Mouse (Mus musculus): Measurements from ENCODE around the gene AC140267.1. TPM values are rescaled to one million over a fixed set of nuclear protein-coding genes. Genes with fewer than 3 reads are reported as not detected.

The AC140267.1 gene
- polyA plus RNA-seq (2012; rRNA removed): not detected in 2 replicates

DNA sequence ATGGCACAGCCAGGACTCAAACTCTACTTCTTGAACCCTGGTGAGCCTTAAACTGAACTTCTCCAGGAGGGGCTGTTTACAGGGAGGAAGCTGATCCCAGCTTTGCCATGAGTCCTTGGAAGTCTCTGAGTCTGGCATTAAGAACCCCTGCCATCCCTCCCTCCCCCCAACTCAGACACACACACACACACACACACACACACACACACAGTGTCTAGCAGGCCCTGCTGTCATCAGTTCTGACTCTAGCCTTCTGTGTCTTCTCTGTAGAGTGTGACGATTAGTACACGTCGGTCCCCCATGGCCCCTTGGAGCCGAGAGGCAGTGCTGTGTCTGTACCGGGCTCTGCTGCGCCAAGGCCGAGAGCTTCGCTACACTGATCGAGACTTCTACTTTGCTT is at the start of gene AC140267.1:
Gene AC140267.1 (plus strand): TSS at position 301 of the 400 bp plus-strand sequence.

DNA sequence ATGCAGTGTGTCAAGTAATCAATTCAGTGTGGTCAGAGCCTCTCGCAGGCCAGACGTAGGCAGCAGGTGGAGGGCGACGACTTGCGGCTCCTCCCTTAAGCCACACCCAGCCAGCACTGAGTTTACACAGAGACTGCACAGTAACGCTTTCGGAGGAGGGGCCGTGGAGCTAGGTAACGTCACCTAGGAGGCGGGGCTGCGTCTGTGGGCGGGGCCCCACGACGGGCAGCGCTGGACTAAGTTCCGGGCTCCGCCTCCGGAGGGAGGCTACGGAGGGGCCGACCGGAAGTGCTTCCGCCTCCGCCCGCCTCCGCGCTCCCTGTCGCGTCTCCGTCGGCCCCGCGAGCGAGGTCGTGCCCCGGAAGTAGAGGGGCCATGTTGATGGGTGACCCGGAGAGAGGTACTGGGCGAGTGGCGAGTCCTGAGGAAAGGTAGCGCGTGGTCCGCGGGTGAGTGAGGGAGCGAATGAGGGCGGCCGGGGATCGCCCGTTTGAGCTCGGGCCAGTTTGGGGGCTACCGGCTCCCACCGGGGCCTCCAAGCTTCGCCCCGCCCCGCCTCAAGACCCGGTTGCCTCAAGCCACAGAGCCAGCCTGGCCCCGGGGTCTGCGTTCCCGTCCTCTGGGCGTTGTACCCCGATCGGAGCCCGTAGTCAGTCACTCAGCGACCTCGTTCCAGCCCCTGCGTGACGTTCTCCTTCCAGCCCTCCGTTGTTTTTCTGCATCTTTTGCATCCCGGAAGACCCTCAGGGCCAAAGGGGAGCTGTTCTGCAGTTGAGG is 1.7 kb upstream of the AC140267.1 start, which contains the start of gene Mief1:
Gene Mief1 (plus strand): TSS at position 286 of the 777 bp plus-strand sequence.

DNA sequence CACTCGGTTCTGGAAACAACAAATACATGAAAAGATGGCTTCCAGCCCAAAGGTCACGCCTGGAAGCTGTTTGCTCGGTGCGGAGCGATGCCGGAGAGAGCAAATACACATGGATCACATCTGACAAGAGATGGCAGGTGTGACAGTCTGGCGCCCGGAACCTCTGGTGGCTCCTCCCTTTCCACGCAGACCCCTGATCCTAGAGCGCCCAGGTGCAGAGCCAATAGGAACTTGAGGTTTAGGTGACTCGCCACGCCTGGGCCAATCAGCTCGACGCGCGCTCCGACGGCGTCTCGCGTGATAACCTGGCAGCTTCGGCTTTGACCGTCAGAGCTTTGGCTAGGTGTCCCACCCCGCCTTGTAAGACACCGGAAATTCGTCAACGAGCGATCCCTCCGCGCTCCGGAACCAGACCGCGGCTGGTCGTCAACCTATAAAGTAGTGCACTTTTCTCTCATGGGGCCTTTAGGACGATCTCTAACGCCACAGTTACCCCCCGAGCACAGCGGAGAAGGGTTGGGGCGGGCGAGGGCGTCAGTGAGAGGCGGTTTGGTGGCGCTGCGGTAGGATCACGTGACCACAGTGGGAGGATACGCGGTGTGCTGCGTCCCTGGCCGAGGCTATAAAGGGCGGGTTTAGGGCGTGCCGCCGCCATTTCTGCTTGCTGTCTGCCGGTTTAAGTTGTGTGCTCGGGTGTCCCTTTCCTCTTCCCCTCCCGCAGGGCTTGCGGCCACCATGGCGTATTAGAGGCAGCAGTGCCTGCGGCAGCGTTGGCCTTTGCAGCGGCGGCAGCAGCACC is 19.4 kb downstream of the AC140267.1 start, which contains the start of gene Atf4:
Gene Atf4 (plus strand): TSS at position 338 of the 799 bp plus-strand sequence.

DNA sequence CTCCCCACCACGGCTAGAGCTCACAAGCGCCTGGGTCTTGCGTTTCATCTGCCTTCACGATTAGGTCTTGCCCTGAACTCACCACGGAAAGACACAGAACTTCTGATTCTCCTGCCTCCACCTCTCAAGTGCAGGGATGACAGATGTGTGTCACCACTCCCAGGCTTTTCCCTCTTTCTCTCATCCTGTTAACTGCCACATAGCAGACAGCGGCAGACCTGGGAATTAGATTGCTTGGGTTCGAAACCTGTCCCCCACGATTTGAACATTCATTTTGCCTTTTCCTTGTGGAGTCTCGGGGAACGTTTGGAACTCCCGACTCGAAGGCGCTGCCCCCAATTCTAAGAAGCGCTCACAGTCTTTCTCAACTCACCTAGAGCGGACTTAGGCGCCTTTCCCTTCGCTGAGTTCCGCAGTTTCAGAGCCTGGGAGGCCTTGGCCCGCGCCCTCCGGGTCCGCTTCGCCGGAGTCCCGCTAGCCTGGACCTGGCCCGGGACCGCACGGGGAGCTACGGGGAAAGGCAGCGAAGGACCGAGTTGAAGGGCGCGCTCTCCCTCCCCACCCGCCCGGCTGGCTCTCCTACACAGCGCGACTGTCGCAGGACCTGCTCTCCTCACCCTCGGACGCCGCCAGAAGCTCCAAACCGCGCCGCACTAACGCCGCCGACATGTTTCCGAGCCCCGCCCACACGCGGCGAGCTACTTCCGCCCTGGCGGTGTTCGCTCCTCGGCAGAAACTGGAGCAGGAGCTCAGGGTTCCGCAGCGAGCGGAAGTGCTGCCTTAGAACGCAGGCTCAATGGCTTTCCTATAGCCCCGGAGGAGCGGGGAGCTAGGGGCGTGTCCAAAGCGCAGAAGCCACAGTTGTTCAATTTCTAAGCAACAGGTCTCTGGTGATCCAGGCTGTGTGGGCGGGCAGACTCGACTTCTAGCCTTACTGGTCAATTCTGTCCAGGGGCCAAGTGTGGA is 28.3 kb downstream of the AC140267.1 start, which contains the start of gene Rps19bp1:
Gene Rps19bp1 (minus strand): TSS at position 706 of the 966 bp plus-strand sequence.

Other genes with a start within 250 kb of the AC140267.1 start
- 36.5 and 38.8 TPM in 2 replicates for gene Pdgfb, start 220.9 kb upstream of the AC140267.1 start, polyA plus RNA-seq (2012; rRNA removed)
- gene Syngr1, start 144.5 kb upstream of the AC140267.1 start, polyA plus RNA-seq (2012; rRNA removed): 52.7 and 64.8 TPM in 2 replicates
- gene Rpl3, start 144.0 kb upstream of the AC140267.1 start, polyA plus RNA-seq (2012; rRNA removed): 697 and 996 TPM in 2 replicates
- gene Tab1, start 102.7 kb upstream of the AC140267.1 start, polyA plus RNA-seq (2012; rRNA removed): 36.8 and 39.3 TPM in 2 replicates
- 17.4 and 20.3 TPM in 2 replicates for gene Mgat3, start 62.1 kb upstream of the AC140267.1 start, polyA plus RNA-seq (2012; rRNA removed)
- 19.7 and 23.1 TPM in 2 replicates for gene Mief1, start 1.8 kb upstream of the AC140267.1 start, polyA plus RNA-seq (2012; rRNA removed)
- 159 and 245 TPM in 2 replicates for gene Atf4, start 19.3 kb downstream of the AC140267.1 start, polyA plus RNA-seq (2012; rRNA removed)
- 26.9 and 30.9 TPM in 2 replicates for gene Rps19bp1, start 28.5 kb downstream of the AC140267.1 start, polyA plus RNA-seq (2012; rRNA removed)
- gene Cacna1i, start 51.4 kb downstream of the AC140267.1 start, polyA plus RNA-seq (2012; rRNA removed): 0.25 and 0.41 TPM in 2 replicates

Measured in ovary, adult 2 months (tissue).